Mouse (Mus musculus): ENCODE data around the gene Camta1.

Camta1 gene

DNA sequence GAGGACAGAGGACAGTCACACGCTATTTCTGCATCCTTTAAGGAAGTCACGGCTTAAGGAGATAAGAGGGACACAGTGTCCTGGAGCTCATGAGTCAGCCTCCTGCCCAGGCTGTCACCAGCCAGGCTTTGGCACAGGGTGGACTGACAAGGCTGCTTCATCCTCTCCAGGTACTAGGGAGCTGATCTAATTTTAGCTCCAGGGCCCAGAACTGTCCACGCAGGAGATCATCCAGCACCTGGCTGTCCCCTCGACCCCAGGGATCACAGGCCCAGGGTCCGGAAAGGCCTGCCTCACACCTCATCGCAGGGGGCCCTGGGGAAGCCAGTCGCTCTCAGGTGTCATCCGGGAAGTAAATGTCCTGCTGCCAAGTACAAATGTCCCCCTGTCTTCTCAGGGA is 341.6 kb downstream of the Camta1 start:
- Histone ChIP-seq H3K9me3 (ENCODE audit: low read length) (no peaks in the 10 kb centered on the region), H3K4me1 (replicated peaks; ENCODE audit: low read depth, low read length) (peaks cover 5% of the 10 kb centered on the region; the same call in 1 of the 2 replicates), H3K4me3 (replicated peaks; ENCODE audit: low read length) (no peak overlapping the region), H3K27me3 (ENCODE audit: insufficient read depth, low read length) (no peaks in the 10 kb centered on the region), H3K36me3 (ENCODE audit: insufficient read depth, low read length) (no peaks in the 10 kb centered on the region)
- TF ChIP-seq CTCF (conservative IDR thresholded peaks at IDR 0.05; ENCODE audit: low read length) (no peak), POU5F1 (IDR thresholded peaks at IDR 0.05; ENCODE audit: borderline replicate concordance, low read length) (no peak)

GRCm38 (mm10) chr4:151519011-151519410 is 342.7 kb downstream of the Camta1 start:
- Histone ChIP-seq H3K4me1 (replicated peaks; ENCODE audit: low read depth, low read length) (peaks cover 14% of the 10 kb centered on the region; the same call in 1 of the 2 replicates), H3K36me3 (ENCODE audit: insufficient read depth, low read length) (no peaks in the 10 kb centered on the region), H3K27me3 (ENCODE audit: insufficient read depth, low read length) (no peaks in the 10 kb centered on the region), H3K9me3 (ENCODE audit: low read length) (no peaks in the 10 kb centered on the region), H3K4me3 (replicated peaks; ENCODE audit: low read length) (no peak overlapping the region)
- TF ChIP-seq CTCF (conservative IDR thresholded peaks at IDR 0.05; ENCODE audit: low read length) (no peak), POU5F1 (IDR thresholded peaks at IDR 0.05; ENCODE audit: borderline replicate concordance, low read length) (no peak), NANOG (IDR thresholded peaks at IDR 0.05; ENCODE audit: borderline replicate concordance, low read length) (no peak)

DNA sequence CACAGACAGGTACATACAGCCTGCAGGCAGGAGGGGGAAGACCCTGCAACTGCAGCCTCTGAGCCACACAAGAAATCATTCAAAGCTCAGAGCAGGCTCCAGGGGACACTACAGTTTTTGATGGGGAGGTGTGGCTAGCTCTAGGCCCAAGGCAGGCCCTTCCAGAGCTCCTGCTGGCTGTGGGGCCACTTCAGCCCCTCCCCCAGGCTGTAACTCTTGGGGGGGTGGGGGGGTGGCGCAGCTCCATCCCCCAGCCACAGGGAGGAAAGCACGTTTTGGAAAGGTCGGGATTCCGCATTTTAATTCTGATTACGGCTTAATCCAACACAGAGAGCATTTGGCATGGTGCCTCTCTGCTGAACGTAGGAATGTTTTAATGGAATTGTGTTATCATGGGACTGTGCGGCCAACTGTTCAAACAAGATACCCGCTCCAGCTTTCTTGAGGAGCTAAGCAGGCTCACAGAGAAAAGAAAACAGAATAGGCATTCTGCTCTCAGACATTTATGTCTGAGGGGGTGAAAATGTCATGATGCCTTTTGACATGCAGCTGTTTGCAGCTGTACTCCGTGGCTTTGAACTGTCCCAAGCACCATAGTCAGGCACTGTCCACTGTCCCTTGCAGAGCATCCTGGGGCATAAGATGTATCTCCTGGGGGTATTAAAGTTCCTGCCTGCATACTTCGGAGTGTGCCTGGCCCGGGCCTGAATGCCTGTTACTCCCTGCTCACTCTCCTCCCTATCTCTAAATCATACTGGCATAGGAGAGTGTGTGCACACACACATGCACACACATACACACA is 344.5 kb downstream of the Camta1 start:
- H3K36me3 ChIP-seq (ENCODE audit: insufficient read depth, low read length): no peaks in the 10 kb centered on the region
- no peaks in the 10 kb centered on the region for H3K9me3 ChIP-seq (ENCODE audit: low read length)
- no peaks in the 10 kb centered on the region for H3K27me3 ChIP-seq (ENCODE audit: insufficient read depth, low read length)
- TF ChIP-seq NANOG (IDR thresholded peaks at IDR 0.05; ENCODE audit: borderline replicate concordance, low read length): no peak
- TF ChIP-seq CTCF (conservative IDR thresholded peaks at IDR 0.05; ENCODE audit: low read length): no peak
- TF ChIP-seq POU5F1 (IDR thresholded peaks at IDR 0.05; ENCODE audit: borderline replicate concordance, low read length): no peak
- H3K4me1 ChIP-seq (replicated peaks; ENCODE audit: low read depth, low read length): peaks cover 16% of the 10 kb centered on the region; the same call in 1 of the 2 replicates
- H3K4me3 ChIP-seq (replicated peaks; ENCODE audit: low read length): no peak overlapping the region

- H3K4me3 ChIP-seq (replicated peaks; ENCODE audit: low read length): no peak overlapping the region
- no peaks in the 10 kb centered on the region for H3K36me3 ChIP-seq (ENCODE audit: insufficient read depth, low read length)
- H3K4me1 ChIP-seq (replicated peaks; ENCODE audit: low read depth, low read length): peaks cover 16% of the 10 kb centered on the region; the same call in 1 of the 2 replicates
- no peaks in the 10 kb centered on the region for H3K27me3 ChIP-seq (ENCODE audit: insufficient read depth, low read length)
- peaks cover 4% of the 10 kb centered on the region; the same call in 1 of the 2 replicates for H3K9me3 ChIP-seq (ENCODE audit: low read length)
- TF ChIP-seq CTCF (conservative IDR thresholded peaks at IDR 0.05; ENCODE audit: low read length) (no peak), NANOG (IDR thresholded peaks at IDR 0.05; ENCODE audit: borderline replicate concordance, low read length) (no peak), POU5F1 (IDR thresholded peaks at IDR 0.05; ENCODE audit: borderline replicate concordance, low read length) (no peak)
Measured at GRCm38 (mm10) chr4:151515316-151515715, 346.4 kb downstream of the Camta1 start.

- no peak for TF ChIP-seq NANOG (IDR thresholded peaks at IDR 0.05; ENCODE audit: borderline replicate concordance, low read length)
- peak; percentile 58 for TF ChIP-seq CTCF (conservative IDR thresholded peaks at IDR 0.05; ENCODE audit: low read length)
- Histone ChIP-seq H3K4me3 (replicated peaks; ENCODE audit: low read length) (no peak overlapping the region), H3K36me3 (ENCODE audit: insufficient read depth, low read length) (no peaks in the 10 kb centered on the region), H3K27me3 (ENCODE audit: insufficient read depth, low read length) (no peaks in the 10 kb centered on the region), H3K4me1 (replicated peaks; ENCODE audit: low read depth, low read length) (peaks cover 12% of the 10 kb centered on the region; the same call in 1 of the 2 replicates), H3K9me3 (ENCODE audit: low read length) (peaks cover 4% of the 10 kb centered on the region; the same call in 1 of the 2 replicates)
Measured at GRCm38 (mm10) chr4:151511092-151511491, 350.6 kb downstream of the Camta1 start.

DNA sequence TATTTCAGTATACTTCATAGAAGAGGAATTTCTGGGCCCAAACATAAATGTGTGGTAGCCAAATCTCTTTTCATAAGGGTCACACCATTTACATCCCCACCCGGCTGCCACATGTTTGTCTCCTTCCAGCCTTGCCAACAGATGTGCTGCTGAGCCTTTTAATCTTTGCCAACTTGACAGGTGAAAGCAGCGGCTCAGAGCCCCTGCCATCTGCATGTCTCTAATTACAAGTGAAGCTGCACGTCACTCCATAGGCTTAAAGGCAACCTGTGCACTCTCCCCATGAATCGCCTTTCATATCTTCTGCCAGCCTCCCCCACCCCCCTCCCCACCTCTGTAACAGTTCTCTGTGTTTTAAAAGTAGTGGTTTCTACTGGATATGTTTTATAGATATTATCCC is 351.3 kb downstream of the Camta1 start:
- Histone ChIP-seq H3K36me3 (ENCODE audit: insufficient read depth, low read length) (no peaks in the 10 kb centered on the region), H3K9me3 (ENCODE audit: low read length) (peaks cover 4% of the 10 kb centered on the region; the same call in 1 of the 2 replicates), H3K4me1 (replicated peaks; ENCODE audit: low read depth, low read length) (peaks cover 12% of the 10 kb centered on the region; the same call in 1 of the 2 replicates), H3K4me3 (replicated peaks; ENCODE audit: low read length) (no peak overlapping the region), H3K27me3 (ENCODE audit: insufficient read depth, low read length) (no peaks in the 10 kb centered on the region)
- no peak for TF ChIP-seq POU5F1 (IDR thresholded peaks at IDR 0.05; ENCODE audit: borderline replicate concordance, low read length)
- TF ChIP-seq NANOG (IDR thresholded peaks at IDR 0.05; ENCODE audit: borderline replicate concordance, low read length): no peak

- H3K4me1 ChIP-seq (replicated peaks; ENCODE audit: low read depth, low read length): no peaks in the 10 kb centered on the region
- H3K4me3 ChIP-seq (replicated peaks; ENCODE audit: low read length): no peak overlapping the region
Measured at GRCm38 (mm10) chr4:151506701-151507100, 355.0 kb downstream of the Camta1 start.

GRCm38 (mm10) chr4:151498481-151499276 is 363.0 kb downstream of the Camta1 start:
- peak; percentile 54 for TF ChIP-seq CTCF (conservative IDR thresholded peaks at IDR 0.05; ENCODE audit: low read length)
- no peak for TF ChIP-seq POU5F1 (IDR thresholded peaks at IDR 0.05; ENCODE audit: borderline replicate concordance, low read length)

More at GRCm38 (mm10) chr4:151506701-151507100, 355.0 kb downstream of the Camta1 start:
- Histone ChIP-seq H3K9me3 (ENCODE audit: low read length) (peaks cover 4% of the 10 kb centered on the region; the same call in 1 of the 2 replicates), H3K36me3 (ENCODE audit: insufficient read depth, low read length) (no peaks in the 10 kb centered on the region), H3K27me3 (ENCODE audit: insufficient read depth, low read length) (no peaks in the 10 kb centered on the region)
- TF ChIP-seq CTCF (conservative IDR thresholded peaks at IDR 0.05; ENCODE audit: low read length) (no peak), NANOG (IDR thresholded peaks at IDR 0.05; ENCODE audit: borderline replicate concordance, low read length) (no peak), POU5F1 (IDR thresholded peaks at IDR 0.05; ENCODE audit: borderline replicate concordance, low read length) (no peak)

More at GRCm38 (mm10) chr4:151498481-151499276, 363.0 kb downstream of the Camta1 start:
- no peaks in the 10 kb centered on the region for H3K27me3 ChIP-seq (ENCODE audit: insufficient read depth, low read length)
- no peak overlapping the region for H3K4me3 ChIP-seq (replicated peaks; ENCODE audit: low read length)
- no peaks in the 10 kb centered on the region for H3K9me3 ChIP-seq (ENCODE audit: low read length)
- no peaks in the 10 kb centered on the region for H3K36me3 ChIP-seq (ENCODE audit: insufficient read depth, low read length)
- H3K4me1 ChIP-seq (replicated peaks; ENCODE audit: low read depth, low read length): peaks cover 2% of the 10 kb centered on the region; the same call in 1 of the 2 replicates
